15 mouse cellular contexts compared by ENCODE assay signal in the genomic region with DNA sequence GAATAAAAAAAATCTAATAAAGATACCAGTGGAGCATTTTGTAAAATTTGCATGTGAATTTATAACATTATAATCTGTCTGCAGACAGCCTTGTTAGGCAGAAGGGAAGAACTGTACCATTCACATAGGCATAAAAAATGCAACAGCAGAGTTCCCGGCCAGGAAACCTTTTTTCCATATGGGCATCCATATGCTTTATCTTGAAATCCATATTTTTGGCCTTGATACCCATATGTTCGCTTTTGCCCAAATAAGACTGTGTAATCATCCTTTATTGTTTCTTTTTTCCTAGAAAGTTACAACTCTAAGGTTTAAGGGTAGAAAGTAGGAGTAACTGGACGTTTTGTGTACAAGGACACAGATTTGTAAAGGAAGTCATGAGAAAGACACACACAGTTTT.
A peak's percentile ranks its signal among the peaks of the same experiment; 100 is the strongest.
DNase-seq lines count a peak whose midpoint lies in the region; ATAC-seq lines count a peak whose summit lies in the region.
"Had no signal": no experiment of that assay in that cellular context is flagged by ENCODE, and none has a peak within 500 bp of the region (broad histone marks: within the 10 kb centered on the region; RNA-seq: fewer than 3 reads in every experiment).

No protein-coding gene starts in this region.

- ATAC-seq in frontal cortex, adult (ENCODE audit: low TSS enrichment) = peak; percentile 47

- no peak for DNase-seq in frontal cortex, postnatal 25 days (ENCODE audit: low spot score in 2 of 2)
- peak; percentile 16 for DNase-seq in left cerebral cortex, adult 11 months (ENCODE audit: low spot score)
- DNase-seq in left cerebral cortex, adult 8-10 months (ENCODE audit: low spot score in 2 of 2) = no peak
- peak; percentile 40 to 41 for DNase-seq in right cerebral cortex, postnatal 10 days (ENCODE audit: low spot score in 2 of 2)
- DNase-seq in right cerebral cortex, postnatal 4 days = no peak
- no peak for DNase-seq in ovary, adult 18-20 months (ENCODE audit: low spot score)
- DNase-seq: adrenal gland, adult 2 months; adrenal gland, postnatal 25 days; cerebellum, adult 11 months; cerebellum, adult 8-10 months; cerebellum, postnatal 14 days; embryo, embryonic 11 days; gastrocnemius, postnatal 10 days; heart, adult 2 months had no signal

Comparison
In these comparisons a context has a peak if more than half of its experiments do, and no peak if none do; other contexts are left out.
1. DNase-seq: peak in left cerebral cortex, adult 11 months (single experiment) and right cerebral cortex, postnatal 10 days (2 of 2); none in frontal cortex, postnatal 25 days (0 of 2), left cerebral cortex, adult 8-10 months (0 of 2), right cerebral cortex, postnatal 4 days (single experiment) and ovary, adult 18-20 months (single experiment).